Mouse (Mus musculus) small intestine, adult 2 months (tissue): ENCODE measurements around the gene Ccdc85b.

Experiments
- CTCF ChIP-seq: fragments of 200-500 bp; IDR thresholded peaks from 2 replicates; pipeline ENCODE4 v1.5.1; 2012; ENCODE audit warnings: low read depth, mild to moderate bottlenecking, control low read depth, inconsistent platforms, low read length, moderate library complexity, mixed read lengths; ENCODE audit not compliant: insufficient replicate concordance, insufficient read length; ENCODE audit errors: extremely low read depth
- POLR2A ChIP-seq: fragments of 200-500 bp; IDR thresholded peaks from 2 replicates; pipeline ENCODE4 v1.6.1; 2012; ENCODE audit warnings: low read depth, mild to moderate bottlenecking, control low read depth, inconsistent platforms, low read length, moderate library complexity

DNA sequence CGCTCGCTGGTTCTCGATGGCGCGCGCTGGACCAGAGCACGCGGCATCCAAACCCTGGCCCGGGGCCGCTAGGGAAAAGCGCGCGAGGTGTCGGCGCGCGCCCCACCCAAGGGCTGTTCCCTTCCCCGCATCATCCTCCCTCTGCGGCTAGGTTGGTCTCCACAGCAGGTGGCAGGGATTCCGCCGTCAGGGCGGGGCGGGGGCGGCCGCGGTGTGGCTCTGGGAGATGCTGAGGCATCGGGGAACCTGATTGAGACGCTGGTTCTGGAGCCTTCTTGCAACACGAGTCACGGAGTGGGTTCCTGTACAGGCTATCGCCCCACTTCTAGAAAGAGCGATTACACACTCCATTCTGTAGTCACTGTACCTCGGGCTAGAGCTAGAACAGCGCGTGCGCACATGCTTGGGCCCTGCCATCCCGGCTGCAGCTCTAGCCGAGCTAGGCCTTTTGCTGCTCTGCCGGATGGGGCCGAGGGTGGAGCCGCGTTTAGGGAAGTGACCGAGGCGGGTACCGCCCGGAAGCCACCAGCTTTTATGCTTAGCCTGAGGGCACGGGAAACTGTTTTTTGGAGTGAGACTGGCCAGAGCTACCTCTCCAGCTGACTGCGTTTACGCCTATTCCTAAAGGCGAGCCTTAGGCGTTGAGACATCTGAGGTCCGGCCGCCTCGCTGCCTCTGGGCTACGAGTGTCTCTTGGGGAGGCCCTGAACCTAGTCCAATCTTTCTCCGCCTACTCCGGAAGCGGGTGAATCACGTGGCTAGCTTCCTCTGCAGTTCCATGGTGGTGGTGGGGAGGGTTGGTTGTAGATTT is 33.4 kb upstream of the Ccdc85b start:
- TF ChIP-seq CTCF (peak; percentile 12; the same call in 1 of the 2 replicates), POLR2A (peak; percentile 78)
